17 mouse cellular contexts compared by ENCODE assay signal in genomic region chr13:113610732-113611500, GRCm38 (mm10). TPM values are rescaled to one million over a fixed set of nuclear protein-coding genes. Genes with fewer than 3 reads are reported as not detected.
DNase-seq lines count a peak whose midpoint lies in the region; ATAC-seq and TF ChIP-seq lines count a peak whose summit lies in the region.
"Had no signal": no experiment of that assay in that cellular context is flagged by ENCODE, and none has a peak within 500 bp of the region (broad histone marks: within the 10 kb centered on the region; RNA-seq: fewer than 3 reads in every experiment).

No protein-coding gene starts in this region.

- peak overlapping the region; percentile 26 for H3K4me2 ChIP-seq in heart, embryonic 13.5 days
- no peak overlapping the region; the same call in 1 of the 2 replicates for H3K4me2 ChIP-seq in heart, embryonic 11.5 days
- H3K4me2 ChIP-seq in neural tube, embryonic 12.5 days (replicated peaks): 0 out of 2 replicates have a peak overlapping the region, but pooled peaks have one; percentile 3
- H3K4me2 ChIP-seq in hindbrain, embryonic 15.5 days: 0 out of 2 replicates have a peak overlapping the region, but pooled peaks have one; percentile 3
- H3K4me2 ChIP-seq: embryonic facial prominence, embryonic 15.5 days; forebrain, embryonic 15.5 days; limb, embryonic 15.5 days had no signal

- no peak overlapping the region for H3K27ac ChIP-seq in heart, embryonic 13.5 days (replicated peaks)
- no peak overlapping the region for H3K27ac ChIP-seq in heart, embryonic 11.5 days (ENCODE audit: low read depth, low read length)
- H3K27ac ChIP-seq in layer of hippocampus, adult 2 months: peak overlapping the region; percentile 33; the same call in 1 of the 2 replicates
- H3K27ac ChIP-seq in neural tube, embryonic 12.5 days: no peak overlapping the region
- H3K27ac ChIP-seq in hindbrain, embryonic 15.5 days (replicated peaks): no peak overlapping the region
- H3K27ac ChIP-seq: embryonic facial prominence, embryonic 15.5 days; forebrain, embryonic 15.5 days; limb, embryonic 15.5 days; macrophage had no signal

- H3K4me1 ChIP-seq in heart, embryonic 13.5 days: peaks cover 91% of the 10 kb centered on the region
- H3K4me1 ChIP-seq in heart, embryonic 11.5 days (ENCODE audit: control insufficient read depth, insufficient read depth, low read length): peaks cover 51% of the 10 kb centered on the region
- H3K4me1 ChIP-seq in neural tube, embryonic 12.5 days: peaks cover 60% of the 10 kb centered on the region
- peaks cover 69% of the 10 kb centered on the region for H3K4me1 ChIP-seq in hindbrain, embryonic 15.5 days (replicated peaks)

- H3K9ac ChIP-seq in heart, embryonic 13.5 days: peak overlapping the region; percentile 25
- no peak overlapping the region for H3K9ac ChIP-seq in heart, embryonic 11.5 days (ENCODE audit: low read depth, low read length)
- H3K9ac ChIP-seq in neural tube, embryonic 12.5 days: no peak overlapping the region
- no peak overlapping the region for H3K9ac ChIP-seq in hindbrain, embryonic 15.5 days
- H3K9ac ChIP-seq: embryonic facial prominence, embryonic 15.5 days; forebrain, embryonic 15.5 days; limb, embryonic 15.5 days had no signal

- H3K36me3 ChIP-seq in heart, embryonic 13.5 days: peaks cover 5% of the 10 kb centered on the region
- H3K36me3 ChIP-seq in heart, embryonic 11.5 days (ENCODE audit: control insufficient read depth, insufficient read depth, low read length): no peaks in the 10 kb centered on the region
- H3K36me3 ChIP-seq in neural tube, embryonic 12.5 days: no peaks in the 10 kb centered on the region; the same call in 1 of the 2 replicates
- H3K36me3 ChIP-seq in hindbrain, embryonic 15.5 days: no peaks in the 10 kb centered on the region
- H3K36me3 ChIP-seq: embryonic facial prominence, embryonic 15.5 days; forebrain, embryonic 15.5 days had no signal

- no peak for DNase-seq in layer of hippocampus, adult 2 months (ENCODE audit: low spot score in 2 of 2)
- DNase-seq in layer of hippocampus, adult 11-12 months (ENCODE audit: low spot score): no peak
- no peak for DNase-seq in neural tube, embryonic 10.5 days (ENCODE audit: extremely low spot score, low spot score)
- no peak for DNase-seq in layer of hippocampus, adult 9-10 months (ENCODE audit: low spot score)
- DNase-seq: cerebellum, adult 11 months; gastrocnemius, postnatal 10 days; kidney, postnatal 25 days; spleen, adult 18-20 months had no signal

- no peak overlapping the region for H3K4me3 ChIP-seq in heart, embryonic 13.5 days
- H3K4me3 ChIP-seq in heart, embryonic 11.5 days (ENCODE audit: low read depth, low read length): no peak overlapping the region
- no peak overlapping the region; the same call in 1 of the 2 replicates for H3K4me3 ChIP-seq in layer of hippocampus, adult 2 months
- no peak overlapping the region for H3K4me3 ChIP-seq in neural tube, embryonic 12.5 days
- no peak overlapping the region for H3K4me3 ChIP-seq in hindbrain, embryonic 15.5 days
- H3K4me3 ChIP-seq: embryonic facial prominence, embryonic 15.5 days; forebrain, embryonic 15.5 days; limb, embryonic 15.5 days; myocyte had no signal

- no peak for ATAC-seq in heart, embryonic 13.5 days (ENCODE audit: extremely low read depth, insufficient number of reproducible peaks, low FRiP score, low TSS enrichment)
- ATAC-seq in heart, embryonic 11.5 days (replicated peaks; ENCODE audit: insufficient number of reproducible peaks, low FRiP score, low TSS enrichment): no peak
- ATAC-seq in neural tube, embryonic 12.5 days (ENCODE audit: low FRiP score, low read depth): no peak
- no peak for ATAC-seq in hindbrain, embryonic 15.5 days (ENCODE audit: low FRiP score, low read depth)
- ATAC-seq: forebrain, embryonic 15.5 days had no signal

- H3K27me3 ChIP-seq in heart, embryonic 13.5 days (replicated peaks): no peaks in the 10 kb centered on the region
- H3K27me3 ChIP-seq in heart, embryonic 11.5 days (ENCODE audit: control insufficient read depth, insufficient read depth, low read length): no peaks in the 10 kb centered on the region
- H3K27me3 ChIP-seq in neural tube, embryonic 12.5 days (replicated peaks): no peaks in the 10 kb centered on the region
- H3K27me3 ChIP-seq in hindbrain, embryonic 15.5 days: no peaks in the 10 kb centered on the region
- H3K27me3 ChIP-seq: embryonic facial prominence, embryonic 15.5 days; forebrain, embryonic 15.5 days; limb, embryonic 15.5 days had no signal

- no peaks in the 10 kb centered on the region for H3K9me3 ChIP-seq in heart, embryonic 13.5 days
- H3K9me3 ChIP-seq in heart, embryonic 11.5 days (replicated peaks; ENCODE audit: control insufficient read depth, low read length): no peaks in the 10 kb centered on the region
- no peaks in the 10 kb centered on the region for H3K9me3 ChIP-seq in neural tube, embryonic 12.5 days
- no peaks in the 10 kb centered on the region for H3K9me3 ChIP-seq in hindbrain, embryonic 15.5 days
- H3K9me3 ChIP-seq: embryonic facial prominence, embryonic 15.5 days; forebrain, embryonic 15.5 days; limb, embryonic 15.5 days had no signal

- WGBS in heart, embryonic 13.5 days: 60% methylated on average over 13 of the region's 13 CpGs
- 68% methylated on average over 13 of the region's 13 CpGs for WGBS in heart, embryonic 11.5 days (ENCODE audit: insufficient replicate concordance)
- 72% methylated on average over 13 of the region's 13 CpGs for WGBS in neural tube, embryonic 12.5 days
- 47% methylated on average over 13 of the region's 13 CpGs for WGBS in hindbrain, embryonic 15.5 days

- TF ChIP-seq CTCF in layer of hippocampus, adult 2 months (conservative IDR thresholded peaks at IDR 0.05): no peak

RNA-seq across cellular contexts. Expression of gene Snx18, which starts 7.4 kb away (rescaled TPM):
- polyA plus RNA-seq in heart, embryonic 13.5 days (2015; fragmentation: Nextera tagmentation; extraction: Ambion mirVana): 13.8 and 14.4 TPM in 2 replicates
- 21.6 and 23.1 TPM in 2 replicates for polyA plus RNA-seq in heart, embryonic 11.5 days (2014; fragmentation: Nextera tagmentation; extraction: Ambion mirVana)
- 10 to 100 TPM; 20.1 to 20.6 TPM for total RNA-seq in layer of hippocampus, adult 2 months (2021)
- 30.7 and 36.2 TPM in 2 replicates for polyA plus RNA-seq in neural tube, embryonic 12.5 days (2016; fragmentation: Nextera tagmentation; extraction: Ambion mirVana)
- polyA plus RNA-seq in hindbrain, embryonic 15.5 days (2015; fragmentation: Nextera tagmentation; extraction: Ambion mirVana): 11.3 and 12.0 TPM in 2 replicates

RNA-seq across cellular contexts. Expression of gene Hspb3, which starts 52.6 kb away (rescaled TPM):
- 41.7 and 48.9 TPM in 2 replicates for polyA plus RNA-seq in heart, embryonic 13.5 days (2015; fragmentation: Nextera tagmentation; extraction: Ambion mirVana)
- polyA plus RNA-seq in heart, embryonic 11.5 days (2014; fragmentation: Nextera tagmentation; extraction: Ambion mirVana): 71.8 and 75.2 TPM in 2 replicates
- total RNA-seq in layer of hippocampus, adult 2 months (2021): 1 to 10 TPM in 1 of 2 experiments, under 1 TPM in 1; 0.64 to 1.5 TPM
- polyA plus RNA-seq in neural tube, embryonic 12.5 days (2016; fragmentation: Nextera tagmentation; extraction: Ambion mirVana): 1.0 and 1.5 TPM in 2 replicates
- 0.19 and 0.21 TPM in 2 replicates for polyA plus RNA-seq in hindbrain, embryonic 15.5 days (2015; fragmentation: Nextera tagmentation; extraction: Ambion mirVana)
- polyA plus RNA-seq: macrophage had no signal

Comparison
In these comparisons a context has a peak if more than half of its experiments do, and no peak if none do; other contexts are left out.
1. RNA of gene Hspb3, which starts 52.6 kb away (polyA plus RNA-seq): 71.8 to 75.2 TPM in heart, embryonic 11.5 days and 41.7 to 48.9 TPM in heart, embryonic 13.5 days; 1.0 to 1.5 TPM in neural tube, embryonic 12.5 days and 0.19 to 0.21 TPM in hindbrain, embryonic 15.5 days; every median in the first group is over 10 times any median in the second.